Mouse (Mus musculus) ES-E14 (cell line): ENCODE results near the gene Cldn24. TPM values are rescaled to one million over a fixed set of nuclear protein-coding genes. Genes with fewer than 3 reads are reported as not detected.

Experiments
- DNase-seq: peaks from one replicate; pipeline ENCODE4 v3.0.0-alpha.2; 2013; ENCODE audit warnings: low read depth, low spot score
- H3K27ac ChIP-seq: 2 replicates; pipeline ENCODE4 v1.5.1; 2012; ENCODE audit warnings: low read depth, mild to moderate bottlenecking, low read length, moderate library complexity, mixed read lengths; ENCODE audit not compliant: poor library complexity, insufficient read depth, severe bottlenecking
- H3K36me3 ChIP-seq: 2 replicates; pipeline ENCODE4 v1.6.1; 2012; ENCODE audit warnings: mild to moderate bottlenecking, low read length, moderate library complexity, mixed read lengths; ENCODE audit not compliant: control insufficient read depth, poor library complexity, insufficient read depth, severe bottlenecking
- H3K4me1 ChIP-seq, 2 experiments: fragments of 150-350 bp in 1 of 2; sonication (generic) in 1 of 2; 2 replicates each; pipeline ENCODE4 v1.6.1; 2012; ENCODE audit warnings: low read length in 2 of 2, mild to moderate bottlenecking in 1 of 2, mixed read lengths in 1 of 2; ENCODE audit not compliant: control insufficient read depth in 2 of 2, insufficient read depth in 2 of 2, poor library complexity in 1 of 2
- H3K4me3 ChIP-seq, 2 experiments: fragments of 150-350 bp in 1 of 2; sonication (generic) in 1 of 2; 2 replicates each; pipeline ENCODE4 v1.5.1; 2012; ENCODE audit warnings: low read length in 2 of 2, low read depth in 1 of 2, mild to moderate bottlenecking in 1 of 2, mixed read lengths in 1 of 2; ENCODE audit not compliant: insufficient read depth in 1 of 2, poor library complexity in 1 of 2, severe bottlenecking in 1 of 2
- H3K9ac ChIP-seq: 2 replicates; pipeline ENCODE4 v1.6.1; 2012; ENCODE audit warnings: low read depth, mild to moderate bottlenecking, low read length, mixed read lengths; ENCODE audit not compliant: poor library complexity, insufficient read depth, severe bottlenecking
- H3K9me3 ChIP-seq: fragments of 150-350 bp; sonication (generic); 2 replicates; pipeline ENCODE4 v1.6.1; 2012; ENCODE audit warnings: low read depth, mild to moderate bottlenecking, low read length; ENCODE audit not compliant: control insufficient read depth, insufficient read depth
- CHD2 ChIP-seq: IDR thresholded peaks from 2 replicates; pipeline ENCODE4 v1.6.1; 2014; ENCODE audit warnings: mild to moderate bottlenecking, low read depth, low read length, inconsistent platforms
- HCFC1 ChIP-seq: IDR thresholded peaks from 2 replicates; pipeline ENCODE4 v1.6.1; 2012; ENCODE audit warnings: low read length, inconsistent platforms, borderline replicate concordance; ENCODE audit not compliant: insufficient read depth
- MAFK ChIP-seq: IDR thresholded peaks from 2 replicates; pipeline ENCODE4 v1.6.1; 2014; ENCODE audit warnings: mild to moderate bottlenecking, low read depth, low read length, inconsistent platforms; ENCODE audit not compliant: insufficient read depth
- ZC3H11A ChIP-seq: IDR thresholded peaks from 2 replicates; pipeline ENCODE4 v1.6.1; 2012; ENCODE audit warnings: low read depth, mild to moderate bottlenecking, inconsistent platforms, low read length, borderline replicate concordance
- ZNF384 ChIP-seq: IDR thresholded peaks from 2 replicates; pipeline ENCODE4 v1.6.1; 2012; ENCODE audit warnings: low read depth, low read length, inconsistent platforms
- in situ Hi-C, 2 experiments: fragments of 600-800 bp; cut with MboI; formaldehyde crosslinking; loops; one replicate each; pipeline ENCODE4 v1.15.1; 2025; ENCODE audit warnings: low sequenced_read_pairs in 2 of 2, inconsistent platforms in 1 of 2; ENCODE audit not compliant: unreplicated experiment in 2 of 2
- total RNA-seq: library from RNA; depleted of rRNA; stranded (reverse); fragments of 300-350 nt; gene quantifications from 2 replicates; pipeline ENCODE4 v1.2.3, GENCODE M21; 2012

Cldn24 gene
- total RNA-seq, 1 experiment = not detected

DNA sequence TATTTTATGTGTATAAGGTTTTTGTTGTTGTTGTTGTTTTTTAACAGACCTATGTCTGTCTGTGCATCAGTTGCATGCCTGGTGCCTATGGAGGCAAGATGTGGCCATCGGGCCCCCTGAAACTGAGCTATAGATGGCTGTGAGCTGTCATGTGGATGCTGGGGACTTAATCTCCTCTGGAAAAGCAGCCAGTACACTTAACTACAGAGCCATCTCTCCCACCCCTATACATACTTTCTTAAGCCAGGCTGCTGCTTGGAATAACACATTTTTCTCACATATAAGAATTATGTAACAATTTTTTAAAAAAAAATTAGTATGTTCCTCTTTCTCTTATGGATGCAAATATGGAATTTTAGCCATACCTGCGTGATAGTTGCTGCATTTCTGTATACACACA is 38.4 kb upstream of the Cldn24 start:
- no peak overlapping the region for H3K27ac ChIP-seq
- no peak for DNase-seq
- H3K9me3 ChIP-seq = no peaks in the 10 kb centered on the region
- in situ Hi-C loops = no loop called here
- H3K4me1 ChIP-seq = 0 out of 4 replicates have a peak, but pooled peaks cover 0 to 2% of the 10 kb centered on the region in 2 experiments
- H3K4me3 ChIP-seq = no peak overlapping the region
- TF ChIP-seq CHD2 (no peak), ZC3H11A (no peak), MAFK (no peak), HCFC1 (no peak), ZNF384 (no peak)
- no peaks in the 10 kb centered on the region for H3K36me3 ChIP-seq
- no peak overlapping the region for H3K9ac ChIP-seq

GRCm38 (mm10) chr8:47783944-47784343 is 38.0 kb upstream of the Cldn24 start:
- no peaks in the 10 kb centered on the region for H3K9me3 ChIP-seq
- no peak overlapping the region for H3K4me3 ChIP-seq
- H3K27ac ChIP-seq = no peak overlapping the region
- H3K36me3 ChIP-seq = no peaks in the 10 kb centered on the region
- no peak overlapping the region for H3K9ac ChIP-seq
- no peak for DNase-seq
- H3K4me1 ChIP-seq = 0 out of 4 replicates have a peak, but pooled peaks cover 0 to 2% of the 10 kb centered on the region in 2 experiments
- in situ Hi-C loops = no loop called here
- no peak for TF ChIP-seq MAFK
- no peak for TF ChIP-seq HCFC1
- no peak for TF ChIP-seq ZNF384
- no peak for TF ChIP-seq CHD2
- no peak for TF ChIP-seq ZC3H11A

- DNase-seq = no peak
- H3K4me1 ChIP-seq = 0 out of 4 replicates have a peak, but pooled peaks cover 0 to 2% of the 10 kb centered on the region in 2 experiments
- in situ Hi-C loops = no loop called here
These were observed 37.5 kb upstream of the Cldn24 start for GRCm38 (mm10) chr8:47784436-47784835.

DNA sequence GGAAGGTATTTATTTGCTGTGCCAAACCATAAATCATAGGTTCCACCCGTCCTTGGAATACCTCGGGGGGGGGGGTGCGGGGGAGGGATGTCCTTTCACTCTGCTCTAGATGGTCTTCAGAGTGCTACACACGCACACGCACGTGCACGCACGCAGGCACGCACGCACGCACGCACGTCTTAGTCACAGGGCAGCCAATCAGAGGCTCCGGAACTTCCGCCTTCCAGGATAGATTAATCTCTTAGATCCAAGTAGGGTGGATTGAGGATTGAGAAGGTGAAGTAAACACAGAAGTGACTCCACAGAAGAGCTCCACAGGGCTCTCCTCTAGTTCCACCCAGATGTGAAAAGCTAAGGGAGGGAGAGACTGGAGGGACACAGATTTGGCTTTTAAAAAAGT is 35.6 kb upstream of the Cldn24 start:
- H3K36me3 ChIP-seq = no peaks in the 10 kb centered on the region
- in situ Hi-C loops = no loop called here
- H3K4me1 ChIP-seq = 0 out of 4 replicates have a peak, but pooled peaks cover 0 to 2% of the 10 kb centered on the region in 2 experiments
- no peak overlapping the region for H3K27ac ChIP-seq
- H3K9ac ChIP-seq = no peak overlapping the region
- DNase-seq = no peak
- H3K9me3 ChIP-seq = no peaks in the 10 kb centered on the region
- H3K4me3 ChIP-seq = no peak overlapping the region
- no peak for TF ChIP-seq ZNF384
- TF ChIP-seq MAFK = no peak
- TF ChIP-seq CHD2 = no peak
- TF ChIP-seq HCFC1 = no peak
- TF ChIP-seq ZC3H11A = no peak

More at GRCm38 (mm10) chr8:47784436-47784835, 37.5 kb upstream of the Cldn24 start:
- Histone ChIP-seq H3K36me3 (no peaks in the 10 kb centered on the region), H3K9me3 (no peaks in the 10 kb centered on the region), H3K9ac (no peak overlapping the region), H3K4me3 (no peak overlapping the region), H3K27ac (no peak overlapping the region)
- no peak for TF ChIP-seq ZNF384
- TF ChIP-seq CHD2 = no peak
- no peak for TF ChIP-seq HCFC1
- no peak for TF ChIP-seq MAFK
- no peak for TF ChIP-seq ZC3H11A

GRCm38 (mm10) chr8:47787705-47788104 is 34.2 kb upstream of the Cldn24 start:
- Histone ChIP-seq H3K9me3 (no peaks in the 10 kb centered on the region), H3K36me3 (no peaks in the 10 kb centered on the region), H3K27ac (no peak overlapping the region), H3K4me1 (0 out of 4 replicates have a peak, but pooled peaks cover 0 to 2% of the 10 kb centered on the region in 2 experiments), H3K4me3 (no peak overlapping the region), H3K9ac (no peak overlapping the region)
- TF ChIP-seq ZC3H11A = no peak
- no peak for TF ChIP-seq CHD2
- TF ChIP-seq MAFK = no peak
- TF ChIP-seq HCFC1 = no peak
- TF ChIP-seq ZNF384 = no peak
- in situ Hi-C loops = no loop called here
- no peak for DNase-seq
